Mouse (Mus musculus): ENCODE measurements around the gene Il2rb. TPM values are rescaled to one million over a fixed set of nuclear protein-coding genes. Genes with fewer than 3 reads are reported as not detected.

Gene Il2rb
- polyA plus RNA-seq, 1 experiment from 2014 or later: not detected

GRCm38 (mm10) chr15:78514393-78515146 is 19.5 kb upstream of the Il2rb start:
- Histone ChIP-seq H3K4me2 (ENCODE audit: low read depth, severe bottlenecking) (no peak overlapping the region), H3K9me3 (ENCODE audit: control insufficient read depth, low read length) (no peaks in the 10 kb centered on the region), H3K9ac (ENCODE audit: low read length) (peak overlapping the region; percentile 30; the same call in 1 of the 2 replicates), H3K36me3 (ENCODE audit: control insufficient read depth, insufficient read depth, low read length) (no peaks in the 10 kb centered on the region), H3K4me3 (ENCODE audit: low read depth, low read length) (no peak overlapping the region), H3K27ac (replicated peaks; ENCODE audit: low read depth, low read length) (no peak overlapping the region), H3K4me1 (ENCODE audit: control insufficient read depth, insufficient read depth, low read length) (peaks cover 12% of the 10 kb centered on the region), H3K27me3 (ENCODE audit: control insufficient read depth, insufficient read depth, low read length) (no peaks in the 10 kb centered on the region)
- DNase-seq (ENCODE audit: low spot score) (peak; percentile 89), ATAC-seq (ENCODE audit: insufficient number of reproducible peaks, low FRiP score, low TSS enrichment, low read depth) (no peak)
- 20% methylated on average over 7 of the region's 7 CpGs for WGBS

DNA sequence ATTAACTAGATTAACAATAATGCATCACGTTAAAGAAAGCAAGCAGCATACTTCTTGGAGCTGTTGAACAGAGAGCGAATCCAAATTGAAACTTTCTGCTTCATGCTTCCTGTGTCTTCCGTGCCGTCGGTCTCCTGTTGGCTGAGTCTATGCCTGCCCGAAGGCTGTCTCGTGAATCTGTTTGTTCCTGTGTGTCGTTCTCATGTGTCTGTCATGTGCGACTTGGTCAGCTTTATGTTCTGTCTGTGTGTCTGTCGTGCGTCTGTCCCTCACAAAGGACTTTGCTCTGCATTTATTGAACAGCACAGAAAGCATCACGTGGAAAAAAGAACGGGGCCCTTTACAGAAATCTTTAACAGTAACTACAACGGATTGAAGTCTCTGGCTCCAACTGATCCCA is 17.9 kb upstream of the Il2rb start:
- 87% methylated on average over 14 of the region's 14 CpGs for WGBS
- H3K9ac ChIP-seq (ENCODE audit: low read length): no peak overlapping the region

DNA sequence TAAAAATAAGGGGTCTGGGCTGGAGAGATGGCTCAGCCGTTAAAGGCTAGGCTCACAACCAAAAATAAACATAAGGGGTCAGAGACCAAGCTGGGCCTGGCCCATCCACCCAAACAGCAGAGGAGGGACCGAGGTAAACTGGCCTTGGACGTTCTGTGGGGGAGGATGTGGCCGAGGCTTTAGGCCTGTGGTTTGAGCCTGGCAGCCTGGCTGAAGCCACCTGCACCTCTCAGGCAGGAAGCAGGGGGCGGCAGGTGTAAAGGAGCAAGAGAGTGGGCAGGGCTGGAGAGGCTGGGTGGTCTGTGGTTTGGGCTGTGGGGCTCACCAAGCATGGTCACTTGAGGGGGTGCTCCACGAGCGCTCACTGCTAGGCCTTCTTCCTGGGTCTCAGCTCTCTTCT is 16.9 kb upstream of the Il2rb start:
- Histone ChIP-seq H3K27ac (replicated peaks; ENCODE audit: low read depth, low read length) (no peak overlapping the region), H3K27me3 (ENCODE audit: control insufficient read depth, insufficient read depth, low read length) (no peaks in the 10 kb centered on the region), H3K9ac (ENCODE audit: low read length) (no peak overlapping the region), H3K9me3 (ENCODE audit: control insufficient read depth, low read length) (no peaks in the 10 kb centered on the region), H3K4me2 (ENCODE audit: low read depth, severe bottlenecking) (no peak overlapping the region), H3K4me3 (ENCODE audit: low read depth, low read length) (no peak overlapping the region), H3K4me1 (ENCODE audit: control insufficient read depth, insufficient read depth, low read length) (peaks cover 13% of the 10 kb centered on the region; the same call in 1 of the 2 replicates), H3K36me3 (ENCODE audit: control insufficient read depth, insufficient read depth, low read length) (no peaks in the 10 kb centered on the region)
- WGBS: 76% methylated on average over 7 of the region's 7 CpGs
- ATAC-seq (ENCODE audit: insufficient number of reproducible peaks, low FRiP score, low TSS enrichment, low read depth): no peak
- DNase-seq (ENCODE audit: low spot score): no peak

More for the DNA sequence above, 17.9 kb upstream of the Il2rb start:
- Histone ChIP-seq H3K27ac (replicated peaks; ENCODE audit: low read depth, low read length) (no peak overlapping the region), H3K27me3 (ENCODE audit: control insufficient read depth, insufficient read depth, low read length) (no peaks in the 10 kb centered on the region), H3K9me3 (ENCODE audit: control insufficient read depth, low read length) (no peaks in the 10 kb centered on the region), H3K36me3 (ENCODE audit: control insufficient read depth, insufficient read depth, low read length) (no peaks in the 10 kb centered on the region), H3K4me2 (ENCODE audit: low read depth, severe bottlenecking) (no peak overlapping the region), H3K4me3 (ENCODE audit: low read depth, low read length) (no peak overlapping the region), H3K4me1 (ENCODE audit: control insufficient read depth, insufficient read depth, low read length) (peaks cover 13% of the 10 kb centered on the region)
- no peak for DNase-seq (ENCODE audit: low spot score)
- ATAC-seq (ENCODE audit: insufficient number of reproducible peaks, low FRiP score, low TSS enrichment, low read depth): no peak

DNA sequence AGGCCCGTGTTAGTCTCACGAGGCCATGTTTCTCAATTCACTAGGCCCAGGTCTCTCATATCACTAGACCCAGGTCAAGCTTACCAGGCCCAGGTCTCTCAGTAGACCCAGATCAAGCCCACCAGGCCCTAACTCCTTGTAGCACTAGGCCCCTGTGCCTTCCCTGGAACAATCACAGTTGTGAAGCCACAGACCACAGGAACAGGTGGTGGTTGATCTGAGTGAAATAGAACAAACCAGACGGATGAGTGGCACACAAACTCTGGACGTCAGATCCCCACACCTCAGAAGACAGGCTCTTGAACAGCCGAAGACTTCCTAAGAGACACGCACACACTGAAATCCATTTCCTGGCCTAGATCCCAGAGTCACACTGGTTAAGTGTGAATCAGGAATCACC is 15.7 kb upstream of the Il2rb start:
- Histone ChIP-seq H3K36me3 (ENCODE audit: control insufficient read depth, insufficient read depth, low read length) (no peaks in the 10 kb centered on the region), H3K27ac (replicated peaks; ENCODE audit: low read depth, low read length) (no peak overlapping the region), H3K4me1 (ENCODE audit: control insufficient read depth, insufficient read depth, low read length) (peaks cover 13% of the 10 kb centered on the region; the same call in 1 of the 2 replicates), H3K4me3 (ENCODE audit: low read depth, low read length) (no peak overlapping the region), H3K4me2 (ENCODE audit: low read depth, severe bottlenecking) (no peak overlapping the region), H3K9ac (ENCODE audit: low read length) (no peak overlapping the region), H3K27me3 (ENCODE audit: control insufficient read depth, insufficient read depth, low read length) (no peaks in the 10 kb centered on the region), H3K9me3 (ENCODE audit: control insufficient read depth, low read length) (no peaks in the 10 kb centered on the region)
- ATAC-seq (ENCODE audit: insufficient number of reproducible peaks, low FRiP score, low TSS enrichment, low read depth) (no peak), DNase-seq (ENCODE audit: low spot score) (no peak)
- 90% methylated on average over 6 of the region's 6 CpGs for WGBS

DNA sequence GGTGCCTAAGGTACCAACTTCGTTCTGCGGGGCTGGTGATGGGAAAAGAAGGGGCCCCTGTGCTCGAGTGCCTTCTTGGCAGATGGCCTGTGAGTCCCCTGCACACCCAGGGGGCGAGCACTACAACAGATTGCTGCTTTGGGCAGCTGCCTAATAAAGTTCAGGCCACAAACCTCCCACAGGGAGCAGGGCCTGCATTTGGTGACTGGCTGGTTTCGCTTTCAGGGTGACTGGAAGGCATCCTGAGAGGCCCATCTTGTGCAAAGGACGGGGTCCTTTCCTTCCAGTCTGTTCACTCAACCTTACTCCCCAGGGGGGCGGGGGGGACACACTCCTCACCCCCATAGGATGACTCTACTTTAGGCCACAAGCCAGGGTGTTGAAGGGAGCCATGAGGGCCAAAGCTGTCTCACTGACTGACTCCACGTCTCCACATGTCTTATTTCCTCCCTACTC is 15.1 kb upstream of the Il2rb start:
- 64% methylated on average over 8 of the region's 8 CpGs for WGBS
- H3K36me3 ChIP-seq (ENCODE audit: control insufficient read depth, insufficient read depth, low read length): no peaks in the 10 kb centered on the region

DNA sequence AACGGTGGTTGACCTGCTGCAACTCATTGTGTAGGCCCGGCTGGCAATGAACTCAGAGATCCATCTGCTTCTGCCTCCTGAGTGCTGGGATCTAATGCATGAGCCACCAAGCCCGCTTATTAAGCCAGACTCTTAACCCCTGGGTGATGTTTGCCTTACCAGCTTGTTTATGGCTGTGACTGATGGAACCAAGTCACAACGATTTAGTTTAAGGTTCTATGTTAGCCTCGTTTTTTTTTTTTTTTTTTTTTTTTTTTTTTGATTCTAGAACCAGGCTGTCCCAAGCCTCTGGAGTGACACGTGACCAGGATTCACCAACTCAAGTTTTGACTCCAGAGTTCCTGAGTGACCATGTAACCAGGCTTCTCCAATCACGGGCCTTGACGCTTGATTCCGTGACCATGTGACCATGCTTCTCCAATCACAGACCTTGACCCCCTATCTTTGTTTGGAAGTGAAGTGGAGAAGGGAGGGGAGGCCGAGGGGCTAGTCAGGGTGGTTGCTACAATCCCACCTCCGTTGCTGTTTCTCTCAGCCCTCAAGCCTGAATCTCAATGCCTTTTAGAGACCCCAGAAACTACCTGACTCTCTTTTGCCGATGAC is 14.3 kb upstream of the Il2rb start:
- Histone ChIP-seq H3K27me3 (ENCODE audit: control insufficient read depth, insufficient read depth, low read length) (no peaks in the 10 kb centered on the region), H3K9me3 (ENCODE audit: control insufficient read depth, low read length) (no peaks in the 10 kb centered on the region), H3K4me1 (ENCODE audit: control insufficient read depth, insufficient read depth, low read length) (peaks cover 7% of the 10 kb centered on the region; the same call in 1 of the 2 replicates), H3K9ac (ENCODE audit: low read length) (no peak overlapping the region), H3K36me3 (ENCODE audit: control insufficient read depth, insufficient read depth, low read length) (no peaks in the 10 kb centered on the region), H3K4me2 (ENCODE audit: low read depth, severe bottlenecking) (no peak overlapping the region), H3K27ac (replicated peaks; ENCODE audit: low read depth, low read length) (no peak overlapping the region), H3K4me3 (ENCODE audit: low read depth, low read length) (no peak overlapping the region)
- WGBS: 46% methylated on average over 12 of the region's 12 CpGs
- DNase-seq (ENCODE audit: low spot score): peak; percentile 51
- ATAC-seq (ENCODE audit: insufficient number of reproducible peaks, low FRiP score, low TSS enrichment, low read depth): no peak

More for the DNA sequence above, 15.1 kb upstream of the Il2rb start:
- Histone ChIP-seq H3K27me3 (ENCODE audit: control insufficient read depth, insufficient read depth, low read length) (no peaks in the 10 kb centered on the region), H3K27ac (replicated peaks; ENCODE audit: low read depth, low read length) (no peak overlapping the region), H3K9ac (ENCODE audit: low read length) (no peak overlapping the region), H3K4me2 (ENCODE audit: low read depth, severe bottlenecking) (no peak overlapping the region), H3K4me1 (ENCODE audit: control insufficient read depth, insufficient read depth, low read length) (peaks cover 11% of the 10 kb centered on the region; the same call in 1 of the 2 replicates), H3K9me3 (ENCODE audit: control insufficient read depth, low read length) (no peaks in the 10 kb centered on the region), H3K4me3 (ENCODE audit: low read depth, low read length) (no peak overlapping the region)
- ATAC-seq (ENCODE audit: insufficient number of reproducible peaks, low FRiP score, low TSS enrichment, low read depth): no peak
- DNase-seq (ENCODE audit: low spot score): peak; percentile 29

DNA sequence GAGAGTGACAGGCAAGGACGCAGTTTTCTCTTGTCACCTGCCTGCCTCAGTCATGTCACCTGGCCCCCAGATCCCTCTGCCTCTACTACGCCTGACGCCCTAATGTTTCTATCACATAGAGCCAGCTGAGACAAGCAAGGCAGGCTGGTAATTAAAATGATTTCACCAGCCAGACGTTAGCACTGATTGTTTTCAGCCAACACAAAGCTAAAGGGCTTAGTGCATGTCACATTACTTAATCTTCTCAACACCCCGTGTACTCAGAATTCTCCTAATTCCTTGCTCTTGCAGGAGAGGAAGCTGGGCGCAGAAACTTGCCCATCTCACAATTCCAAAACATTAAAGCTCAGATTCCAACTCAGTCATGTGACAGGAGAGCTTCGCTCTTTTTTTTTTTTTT is 13.4 kb upstream of the Il2rb start:
- H3K27me3 ChIP-seq (ENCODE audit: control insufficient read depth, insufficient read depth, low read length): no peaks in the 10 kb centered on the region
- no peak for ATAC-seq (ENCODE audit: insufficient number of reproducible peaks, low FRiP score, low TSS enrichment, low read depth)
- WGBS: 67% methylated on average over 7 of the region's 7 CpGs

GRCm38 (mm10) chr15:78505541-78505940 is 10.5 kb upstream of the Il2rb start:
- DNase-seq (ENCODE audit: low spot score): no peak
- Histone ChIP-seq H3K9ac (ENCODE audit: low read length) (no peak overlapping the region), H3K4me3 (ENCODE audit: low read depth, low read length) (no peak overlapping the region), H3K4me1 (ENCODE audit: control insufficient read depth, insufficient read depth, low read length) (peaks cover 7% of the 10 kb centered on the region; the same call in 1 of the 2 replicates), H3K27ac (replicated peaks; ENCODE audit: low read depth, low read length) (no peak overlapping the region), H3K36me3 (ENCODE audit: control insufficient read depth, insufficient read depth, low read length) (no peaks in the 10 kb centered on the region), H3K9me3 (ENCODE audit: control insufficient read depth, low read length) (no peaks in the 10 kb centered on the region), H3K27me3 (ENCODE audit: control insufficient read depth, insufficient read depth, low read length) (no peaks in the 10 kb centered on the region), H3K4me2 (ENCODE audit: low read depth, severe bottlenecking) (no peak overlapping the region)
- no peak for ATAC-seq (ENCODE audit: insufficient number of reproducible peaks, low FRiP score, low TSS enrichment, low read depth)
- WGBS: 80% methylated on average over 3 of the region's 3 CpGs

More for the DNA sequence above, 13.4 kb upstream of the Il2rb start:
- H3K4me1 ChIP-seq (ENCODE audit: control insufficient read depth, insufficient read depth, low read length): peaks cover 7% of the 10 kb centered on the region; the same call in 1 of the 2 replicates
- H3K9me3 ChIP-seq (ENCODE audit: control insufficient read depth, low read length): no peaks in the 10 kb centered on the region
- H3K9ac ChIP-seq (ENCODE audit: low read length): no peak overlapping the region
- no peaks in the 10 kb centered on the region for H3K36me3 ChIP-seq (ENCODE audit: control insufficient read depth, insufficient read depth, low read length)
- H3K4me2 ChIP-seq (ENCODE audit: low read depth, severe bottlenecking): no peak overlapping the region
- no peak overlapping the region for H3K27ac ChIP-seq (replicated peaks; ENCODE audit: low read depth, low read length)
- no peak overlapping the region for H3K4me3 ChIP-seq (ENCODE audit: low read depth, low read length)
- no peak for DNase-seq (ENCODE audit: low spot score)

All from limb, embryonic 11.5 days (tissue).